Mouse (Mus musculus) megakaryocyte, embryonic 14.5 days (primary cell): ENCODE measurements around the gene Ap1g1.

ENCODE experiments used
- FLI1 ChIP-seq: IDR thresholded peaks from 2 replicates; pipeline ENCODE4 v1.6.1; 2012; ENCODE audit warnings: low read length, inconsistent platforms, mixed read lengths
- GATA1 ChIP-seq: IDR thresholded peaks from 3 replicates; pipeline ENCODE4 v1.6.1; 2012; ENCODE audit warnings: mixed read lengths, low read length, inconsistent platforms, borderline replicate concordance

DNA sequence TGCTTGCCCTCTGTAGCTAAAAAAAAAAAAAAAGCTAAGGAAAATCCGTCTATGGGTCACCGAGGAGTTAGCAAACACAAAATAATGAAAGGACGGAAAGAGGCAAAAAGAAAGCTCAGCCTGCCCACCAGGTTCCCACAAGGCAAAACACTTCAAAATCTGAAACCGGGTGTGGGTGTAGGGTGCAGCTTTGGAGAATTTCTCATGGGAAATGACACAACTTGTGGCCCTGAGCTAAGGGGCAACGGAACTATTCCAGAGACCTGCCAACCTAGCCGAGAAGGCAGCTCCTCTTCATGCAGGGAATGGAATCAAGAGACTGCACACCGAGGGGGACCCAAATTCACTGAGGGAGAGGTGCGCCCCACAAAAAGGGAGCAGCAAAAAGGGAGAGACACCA, 41.5 kb upstream of the Ap1g1 start:
- TF ChIP-seq GATA1 (no peak), FLI1 (no peak)
